Mouse (Mus musculus): ENCODE results near the gene Cd47. TPM values are rescaled to one million over a fixed set of nuclear protein-coding genes. Genes with fewer than 3 reads are reported as not detected.
A peak's percentile ranks its signal among the peaks of the same experiment; 100 is the strongest.

Gene Cd47
- polyA plus RNA-seq (2015; fragmentation: Nextera tagmentation; extraction: Ambion mirVana): 110 and 119 TPM in 2 replicates

- H3K27ac ChIP-seq: no peak within 1 kb of the TSS
- no peak within 1 kb of the TSS for H3K9ac ChIP-seq
- no peak within 1 kb of the TSS for H3K4me2 ChIP-seq
- no peak for ATAC-seq (ENCODE audit: low FRiP score)
- no peaks in the 10 kb centered on the region for H3K9me3 ChIP-seq
- no peaks in the 10 kb centered on the region for H3K27me3 ChIP-seq
- WGBS: 85% methylated on average over 10 of the region's 10 CpGs
- H3K36me3 ChIP-seq: no peaks in the 10 kb centered on the region
- peaks cover 17% of the 10 kb centered on the region for H3K4me1 ChIP-seq (replicated peaks)
- H3K4me3 ChIP-seq: no peak within 1 kb of the TSS
Measured at GRCm38 (mm10) chr16:49799597-49800561, at the start of gene Cd47. Cd47 (plus strand) TSS chr16:49800533.

GRCm38 (mm10) chr16:49752906-49753305, 47.4 kb upstream of the Cd47 start:
- ATAC-seq (ENCODE audit: low FRiP score): no peak
- no peaks in the 10 kb centered on the region for H3K36me3 ChIP-seq

GRCm38 (mm10) chr16:49753318-49753717, 47.0 kb upstream of the Cd47 start:
- Histone ChIP-seq H3K9me3 (no peaks in the 10 kb centered on the region), H3K4me2 (no peak overlapping the region), H3K36me3 (no peaks in the 10 kb centered on the region), H3K27me3 (no peaks in the 10 kb centered on the region), H3K4me1 (replicated peaks) (peaks cover 5% of the 10 kb centered on the region; the same call in 1 of the 2 replicates), H3K9ac (no peak overlapping the region), H3K4me3 (no peak overlapping the region), H3K27ac (peak overlapping the region; percentile 52)
- WGBS: 36% methylated on average over 3 of the region's 3 CpGs
- ATAC-seq (ENCODE audit: low FRiP score): peak; percentile 76

More at GRCm38 (mm10) chr16:49752906-49753305, 47.4 kb upstream of the Cd47 start:
- H3K4me2 ChIP-seq: no peak overlapping the region
- no peak overlapping the region for H3K4me3 ChIP-seq
- no peaks in the 10 kb centered on the region for H3K27me3 ChIP-seq
- peaks cover 5% of the 10 kb centered on the region; the same call in 1 of the 2 replicates for H3K4me1 ChIP-seq (replicated peaks)
- H3K9ac ChIP-seq: no peak overlapping the region
- H3K9me3 ChIP-seq: no peaks in the 10 kb centered on the region
- WGBS: 37% methylated on average over 1 of the region's 1 CpGs
- H3K27ac ChIP-seq: peak overlapping the region; percentile 52

GRCm38 (mm10) chr16:49760517-49761203, 39.7 kb upstream of the Cd47 start:
- H3K4me3 ChIP-seq: no peak overlapping the region
- no peaks in the 10 kb centered on the region for H3K9me3 ChIP-seq
- no peak overlapping the region for H3K4me2 ChIP-seq
- 79% methylated on average over 17 of the region's 17 CpGs for WGBS
- no peaks in the 10 kb centered on the region for H3K4me1 ChIP-seq (replicated peaks)
- H3K27ac ChIP-seq: no peak overlapping the region
- no peaks in the 10 kb centered on the region for H3K36me3 ChIP-seq
- ATAC-seq (ENCODE audit: low FRiP score): no peak
- H3K9ac ChIP-seq: no peak overlapping the region
- no peaks in the 10 kb centered on the region for H3K27me3 ChIP-seq

GRCm38 (mm10) chr16:49761981-49762380, 38.4 kb upstream of the Cd47 start:
- Histone ChIP-seq H3K4me3 (no peak overlapping the region), H3K9ac (no peak overlapping the region), H3K36me3 (no peaks in the 10 kb centered on the region), H3K4me1 (replicated peaks) (no peaks in the 10 kb centered on the region), H3K27me3 (no peaks in the 10 kb centered on the region), H3K27ac (no peak overlapping the region), H3K4me2 (no peak overlapping the region), H3K9me3 (no peaks in the 10 kb centered on the region)
- no peak for ATAC-seq (ENCODE audit: low FRiP score)
- WGBS: 87% methylated on average over 5 of the region's 5 CpGs

- WGBS: 67% methylated on average over 3 of the region's 3 CpGs
- H3K27me3 ChIP-seq: no peaks in the 10 kb centered on the region
- no peak overlapping the region for H3K4me2 ChIP-seq
- H3K36me3 ChIP-seq: no peaks in the 10 kb centered on the region
- H3K9ac ChIP-seq: no peak overlapping the region
- no peaks in the 10 kb centered on the region for H3K4me1 ChIP-seq (replicated peaks)
- H3K4me3 ChIP-seq: no peak overlapping the region
- no peaks in the 10 kb centered on the region for H3K9me3 ChIP-seq
- no peak for ATAC-seq (ENCODE audit: low FRiP score)
- H3K27ac ChIP-seq: no peak overlapping the region
Measured at GRCm38 (mm10) chr16:49766326-49766725, 34.0 kb upstream of the Cd47 start.

- no peaks in the 10 kb centered on the region for H3K36me3 ChIP-seq
- no peaks in the 10 kb centered on the region for H3K27me3 ChIP-seq
- ATAC-seq (ENCODE audit: low FRiP score): no peak
- H3K4me2 ChIP-seq: no peak overlapping the region
- no peak overlapping the region for H3K4me3 ChIP-seq
- H3K9ac ChIP-seq: no peak overlapping the region
- H3K27ac ChIP-seq: no peak overlapping the region
- H3K9me3 ChIP-seq: no peaks in the 10 kb centered on the region
- WGBS: 89% methylated on average over 4 of the region's 4 CpGs
- H3K4me1 ChIP-seq (replicated peaks): no peaks in the 10 kb centered on the region
Measured at GRCm38 (mm10) chr16:49768491-49769031, 31.8 kb upstream of the Cd47 start.

GRCm38 (mm10) chr16:49769831-49770261, 30.5 kb upstream of the Cd47 start:
- no peak for ATAC-seq (ENCODE audit: low FRiP score)
- 81% methylated on average over 2 of the region's 2 CpGs for WGBS
- Histone ChIP-seq H3K9ac (no peak overlapping the region), H3K36me3 (no peaks in the 10 kb centered on the region), H3K4me2 (no peak overlapping the region), H3K4me3 (no peak overlapping the region), H3K27ac (no peak overlapping the region), H3K9me3 (no peaks in the 10 kb centered on the region), H3K4me1 (replicated peaks) (no peaks in the 10 kb centered on the region), H3K27me3 (no peaks in the 10 kb centered on the region)

- Histone ChIP-seq H3K27ac (no peak overlapping the region), H3K9me3 (no peaks in the 10 kb centered on the region), H3K4me3 (no peak overlapping the region), H3K9ac (no peak overlapping the region), H3K4me2 (no peak overlapping the region), H3K36me3 (no peaks in the 10 kb centered on the region), H3K27me3 (no peaks in the 10 kb centered on the region), H3K4me1 (replicated peaks) (no peaks in the 10 kb centered on the region)
- 92% methylated on average over 12 of the region's 12 CpGs for WGBS
- ATAC-seq (ENCODE audit: low FRiP score): no peak
Measured at GRCm38 (mm10) chr16:49770320-49771189, 29.8 kb upstream of the Cd47 start.

- Histone ChIP-seq H3K4me1 (replicated peaks) (no peaks in the 10 kb centered on the region), H3K27me3 (no peaks in the 10 kb centered on the region), H3K9me3 (no peaks in the 10 kb centered on the region), H3K9ac (no peak overlapping the region), H3K36me3 (no peaks in the 10 kb centered on the region), H3K27ac (no peak overlapping the region), H3K4me3 (no peak overlapping the region), H3K4me2 (no peak overlapping the region)
- ATAC-seq (ENCODE audit: low FRiP score): no peak
- WGBS: 82% methylated on average over 7 of the region's 7 CpGs
Measured at GRCm38 (mm10) chr16:49771609-49772396, 28.5 kb upstream of the Cd47 start.

GRCm38 (mm10) chr16:49772576-49772975, 27.8 kb upstream of the Cd47 start:
- Histone ChIP-seq H3K4me1 (replicated peaks) (no peaks in the 10 kb centered on the region), H3K4me2 (no peak overlapping the region), H3K27ac (no peak overlapping the region), H3K27me3 (no peaks in the 10 kb centered on the region), H3K9ac (no peak overlapping the region), H3K4me3 (no peak overlapping the region), H3K36me3 (no peaks in the 10 kb centered on the region), H3K9me3 (no peaks in the 10 kb centered on the region)
- no peak for ATAC-seq (ENCODE audit: low FRiP score)
- WGBS: 88% methylated on average over 1 of the region's 1 CpGs

Measured in hindbrain, embryonic 13.5 days (tissue).